Mouse (Mus musculus) lung, postnatal 14 days (tissue): ENCODE data around the gene Rtp3.

ENCODE experiments used
- DNase-seq: peaks from one replicate; pipeline ENCODE4 v3.0.0; 2021

Gene Rtp3

GRCm38 (mm10) chr9:110937506-110938490 lies 52.6 kb downstream of the Rtp3 start:
- no peak for DNase-seq

GRCm38 (mm10) chr9:110935941-110936340 lies 54.4 kb downstream of the Rtp3 start:
- DNase-seq = no peak
